Mouse (Mus musculus) MEL (cell line): ENCODE results near the gene Cog7. TPM values are rescaled to one million over a fixed set of nuclear protein-coding genes. Genes with fewer than 3 reads are reported as not detected.

Source experiments
- DNase-seq: peaks from one replicate; pipeline ENCODE4 v3.0.0; 2011; ENCODE audit warnings: low read depth, low spot score
- H3K27ac ChIP-seq: 2 replicates; pipeline ENCODE4 v1.5.1; 2012; ENCODE audit warnings: low read depth, mild to moderate bottlenecking, control low read depth, low read length, moderate library complexity; ENCODE audit not compliant: control insufficient read depth
- H3K27me3 ChIP-seq, 2 experiments: fragments of 150-350 bp in 1 of 2; sonication (generic) in 1 of 2; 2 replicates each; pipeline ENCODE4 v1.6.1; 2012; ENCODE audit warnings: low read length in 2 of 2, mild to moderate bottlenecking in 2 of 2, improper control_type of control experiment in 1 of 2, moderate library complexity in 1 of 2; ENCODE audit not compliant: insufficient read depth in 2 of 2, control insufficient read depth in 1 of 2
- H3K36me3 ChIP-seq, 2 experiments: 2 replicates each; pipeline ENCODE4 v1.6.1; 2012 to 2014; ENCODE audit warnings: low read length in 2 of 2, improper control_type of control experiment in 1 of 2, inconsistent platforms in 1 of 2, mild to moderate bottlenecking in 1 of 2; ENCODE audit not compliant: insufficient read depth in 2 of 2, control insufficient read depth in 1 of 2
- H3K4me1 ChIP-seq, 2 experiments: fragments of 150-350 bp in 1 of 2; sonication (generic) in 1 of 2; 2 replicates each; pipeline ENCODE4 v1.6.1; 2012; ENCODE audit warnings: low read length in 2 of 2, improper control_type of control experiment in 1 of 2, mild to moderate bottlenecking in 1 of 2; ENCODE audit not compliant: insufficient read depth in 2 of 2, control insufficient read depth in 1 of 2
- H3K4me3 ChIP-seq, 2 experiments: fragments of 150-350 bp in 1 of 2; sonication (generic) in 1 of 2; 2 replicates each; pipeline ENCODE4 v1.5.1; 2012; ENCODE audit warnings: low read depth in 2 of 2, low read length in 2 of 2, mild to moderate bottlenecking in 2 of 2, moderate library complexity in 2 of 2, control low read depth in 1 of 2, improper control_type of control experiment in 1 of 2; ENCODE audit not compliant: control insufficient read depth in 1 of 2, insufficient read depth in 1 of 2
- H3K79me2 ChIP-seq: 2 replicates; pipeline ENCODE4 v1.6.1; 2012; ENCODE audit warnings: mild to moderate bottlenecking, low read length, moderate library complexity; ENCODE audit not compliant: control insufficient read depth, poor library complexity, insufficient read depth
- H3K9ac ChIP-seq: 2 replicates; pipeline ENCODE4 v1.6.1; 2012; ENCODE audit warnings: low read depth, mild to moderate bottlenecking, control low read depth, low read length, moderate library complexity; ENCODE audit not compliant: control insufficient read depth, poor library complexity, severe bottlenecking
- H3K9me3 ChIP-seq: fragments of 150-350 bp; sonication (generic); replicated peaks from 2 replicates; pipeline ENCODE4 v1.6.1; 2012; ENCODE audit warnings: mild to moderate bottlenecking, low read length, improper control_type of control experiment, moderate library complexity; ENCODE audit not compliant: insufficient read depth
- BHLHE40 ChIP-seq: IDR thresholded peaks from 2 replicates; pipeline ENCODE4 v1.6.1; 2012; ENCODE audit warnings: low read depth, mild to moderate bottlenecking, inconsistent platforms, low read length, improper control_type of control experiment, borderline replicate concordance
- ETS1 ChIP-seq: IDR thresholded peaks from 2 replicates; pipeline ENCODE4 v1.6.1; 2012; ENCODE audit warnings: low read depth, mild to moderate bottlenecking, inconsistent platforms, low read length, improper control_type of control experiment, moderate library complexity
- MAFK ChIP-seq: IDR thresholded peaks from 2 replicates; pipeline ENCODE4 v1.6.1; 2011; ENCODE audit warnings: low read depth, mild to moderate bottlenecking, low read length, improper control_type of control experiment, borderline replicate concordance
- MAX ChIP-seq: IDR thresholded peaks from 2 replicates; pipeline ENCODE4 v1.6.1; 2011; ENCODE audit warnings: low read length, improper control_type of control experiment
- MEF2A ChIP-seq: IDR thresholded peaks from 2 replicates; pipeline ENCODE4 v1.6.1; 2014; ENCODE audit warnings: low read depth, mild to moderate bottlenecking, inconsistent platforms, low read length, improper control_type of control experiment; ENCODE audit not compliant: poor library complexity, insufficient replicate concordance, severe bottlenecking; ENCODE audit errors: extremely low read depth
- NELFE ChIP-seq: IDR thresholded peaks from 2 replicates; pipeline ENCODE4 v1.6.1; 2011; ENCODE audit warnings: low read depth, low read length, improper control_type of control experiment
- POLR2AphosphoS2 ChIP-seq: IDR thresholded peaks from 2 replicates; pipeline ENCODE4 v1.6.1; 2011; ENCODE audit warnings: low read length, improper control_type of control experiment
- POLR2AphosphoS5 ChIP-seq: IDR thresholded peaks from 2 replicates; pipeline ENCODE4 v1.6.1; 2012; ENCODE audit warnings: low read depth, borderline replicate concordance, mild to moderate bottlenecking, inconsistent platforms, low read length, moderate library complexity, mixed read lengths
- TBP ChIP-seq: IDR thresholded peaks from 2 replicates; pipeline ENCODE4 v1.8.0; 2011; ENCODE audit warnings: low read depth, low read length, improper control_type of control experiment
- USF2 ChIP-seq, 2 experiments: IDR thresholded peaks; 2 replicates each; pipeline ENCODE4 v1.6.1; 2011 to 2012; ENCODE audit warnings: improper control_type of control experiment in 2 of 2, low read length in 2 of 2, borderline replicate concordance in 1 of 2, inconsistent platforms in 1 of 2, low read depth in 1 of 2, mild to moderate bottlenecking in 1 of 2; ENCODE audit not compliant: insufficient read depth in 1 of 2
- ZNF384 ChIP-seq: IDR thresholded peaks from 2 replicates; pipeline ENCODE4 v1.6.1; 2012; ENCODE audit warnings: low read depth, mild to moderate bottlenecking, inconsistent platforms, low read length, improper control_type of control experiment
- polyA plus RNA-seq, 2 experiments: library from polyadenylated mRNA; stranded (reverse) in 1 of 2; unstranded in 1 of 2; fragments of >175 nt in 1 of 2; fragments of >200 nt in 1 of 2; gene quantifications; 2 replicates each; pipeline versions ENCODE4 v1.2.1 to v1.2.4; 2012; ENCODE audit warnings: low replicate concordance in 2 of 2, low read depth in 1 of 2; ENCODE audit not compliant: insufficient read length in 2 of 2, insufficient read depth in 1 of 2, missing spikeins in 1 of 2
- total RNA-seq: library from RNA; depleted of rRNA; stranded (reverse); fragments of 300-350 nt; gene quantifications from 2 replicates; pipeline ENCODE4 v1.2.3, GENCODE M21; 2012

Cog7 gene
- total and polyA plus RNA-seq, 3 experiments, result 17.1 to 21.2 TPM; not detected in 1

GRCm38 (mm10) chr7:121936861-121937630 lies 44.5 kb downstream of the Cog7 start:
- Histone ChIP-seq H3K27me3 (no peaks in the 10 kb centered on the region), H3K9ac (no peak overlapping the region), H3K4me1 (peaks cover 0 to 9% of the 10 kb centered on the region in 2 experiments; a peak in 2 of 4 replicates), H3K79me2 (no peaks in the 10 kb centered on the region), H3K4me3 (no peak overlapping the region), H3K27ac (no peak overlapping the region), H3K9me3 (no peaks in the 10 kb centered on the region), H3K36me3 (peaks cover 0 to 3% of the 10 kb centered on the region in 2 experiments; a peak in 2 of 4 replicates)
- no peak for TF ChIP-seq POLR2AphosphoS2
- no peak for TF ChIP-seq MEF2A
- no peak for TF ChIP-seq MAX
- TF ChIP-seq POLR2AphosphoS5, result no peak
- TF ChIP-seq ZNF384, result no peak
- no peak for TF ChIP-seq MAFK
- TF ChIP-seq USF2 (IDR thresholded peaks at IDR 0.05; ENCODE audit: borderline replicate concordance in 1 of 2, insufficient read depth in 1 of 2, low read depth in 1 of 2, low read length in 2 of 2), result no peak
- no peak for DNase-seq

GRCm38 (mm10) chr7:121935906-121936794 lies 45.4 kb downstream of the Cog7 start:
- no peak overlapping the region for H3K9ac ChIP-seq
- H3K36me3 ChIP-seq, result peaks cover 0 to 3% of the 10 kb centered on the region in 2 experiments; a peak in 2 of 4 replicates
- peaks cover 0 to 9% of the 10 kb centered on the region in 2 experiments; a peak in 2 of 4 replicates for H3K4me1 ChIP-seq
- H3K4me3 ChIP-seq, result no peak overlapping the region
- DNase-seq, result no peak
- no peak overlapping the region for H3K27ac ChIP-seq
- no peaks in the 10 kb centered on the region for H3K27me3 ChIP-seq
- H3K9me3 ChIP-seq, result no peaks in the 10 kb centered on the region
- no peaks in the 10 kb centered on the region for H3K79me2 ChIP-seq
- TF ChIP-seq BHLHE40 (no peak), TBP (no peak), NELFE (no peak), MEF2A (no peak), MAFK (no peak), ETS1 (no peak)
